Mouse (Mus musculus): ENCODE data around the gene 1700029I15Rik.
A peak's percentile ranks its signal among the peaks of the same experiment; 100 is the strongest.

DNA sequence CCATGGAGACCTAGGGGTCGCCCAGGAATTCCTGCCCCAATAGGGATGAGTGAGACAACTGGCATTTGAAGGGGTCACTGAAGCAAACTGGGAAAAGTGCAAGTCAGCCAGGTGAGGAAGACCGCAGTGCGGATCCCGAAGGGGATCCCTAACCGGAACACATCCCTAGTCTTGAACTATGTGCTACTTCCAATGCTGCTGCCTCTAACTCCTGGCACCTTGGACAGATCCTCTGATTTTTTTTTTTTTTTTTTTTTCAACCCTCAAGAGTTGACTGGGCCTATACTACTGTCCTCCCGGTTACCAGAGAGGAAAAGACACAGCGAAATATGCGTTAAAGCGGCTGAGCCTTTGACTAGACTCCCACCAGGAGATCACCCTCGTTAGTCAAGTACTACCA, 7.3 kb downstream of the 1700029I15Rik start:
- TF ChIP-seq POLR2A (IDR thresholded peaks at IDR 0.05; ENCODE audit: insufficient read length, low read depth) (no peak), MYOD1 (IDR thresholded peaks at IDR 0.05; ENCODE audit: control insufficient read depth in 1 of 3, insufficient read length in 2 of 3, low read depth in 2 of 3) (no peak), E2F4 (IDR thresholded peaks at IDR 0.05; ENCODE audit: insufficient read depth) (no peak), TCF3 (IDR thresholded peaks at IDR 0.05; ENCODE audit: insufficient read length, low read depth) (no peak), MYOG (IDR thresholded peaks at IDR 0.05; ENCODE audit: control insufficient read depth in 1 of 3, insufficient read depth in 1 of 3, insufficient read length in 2 of 3, low read depth in 2 of 3) (no peak), USF1 (IDR thresholded peaks at IDR 0.05; ENCODE audit: low read depth) (no peak), POLR2AphosphoS2 (IDR thresholded peaks at IDR 0.05; ENCODE audit: insufficient read length, low read depth) (no peak), REST (IDR thresholded peaks at IDR 0.05; ENCODE audit: insufficient read depth, insufficient read length) (peak; percentile 55), MAX (IDR thresholded peaks at IDR 0.05; ENCODE audit: low read depth) (no peak), TCF12 (IDR thresholded peaks at IDR 0.05; ENCODE audit: insufficient read depth, poor library complexity, severe bottlenecking) (no peak), SRF (IDR thresholded peaks at IDR 0.05; ENCODE audit: control insufficient read depth, insufficient read length, low read depth) (no peak), CEBPB (IDR thresholded peaks at IDR 0.05; ENCODE audit: insufficient read depth, poor library complexity, severe bottlenecking) (no peak)

Data from myocyte (in vitro differentiated cells).